Mouse (Mus musculus): ENCODE measurements around the gene Tgoln1.

Tgoln1 gene

GRCm38 (mm10) chr6:72593914-72594313, 22.9 kb downstream of the Tgoln1 start:
- DNase-seq (ENCODE audit: low spot score): no peak

- DNase-seq (ENCODE audit: low spot score): no peak
Measured at GRCm38 (mm10) chr6:72593011-72593803, 23.6 kb downstream of the Tgoln1 start.

GRCm38 (mm10) chr6:72590111-72590510, 26.7 kb downstream of the Tgoln1 start:
- DNase-seq (ENCODE audit: low spot score): no peak

- DNase-seq (ENCODE audit: low spot score): no peak
Measured at GRCm38 (mm10) chr6:72588307-72588706, 28.5 kb downstream of the Tgoln1 start.

GRCm38 (mm10) chr6:72586701-72587100, 30.1 kb downstream of the Tgoln1 start:
- no peak for DNase-seq (ENCODE audit: low spot score)

- no peak for DNase-seq (ENCODE audit: low spot score)
Measured at GRCm38 (mm10) chr6:72584154-72584553, 32.6 kb downstream of the Tgoln1 start.

GRCm38 (mm10) chr6:72583211-72583839, 33.5 kb downstream of the Tgoln1 start:
- DNase-seq (ENCODE audit: low spot score): no peak

GRCm38 (mm10) chr6:72581625-72582382, 35.0 kb downstream of the Tgoln1 start:
- DNase-seq (ENCODE audit: low spot score): no peak

- DNase-seq (ENCODE audit: low spot score): no peak
Measured at GRCm38 (mm10) chr6:72576041-72576440, 40.8 kb downstream of the Tgoln1 start.

GRCm38 (mm10) chr6:72571826-72572225, 45.0 kb downstream of the Tgoln1 start:
- no peak for DNase-seq (ENCODE audit: low spot score)

- DNase-seq (ENCODE audit: low spot score): no peak
Measured at GRCm38 (mm10) chr6:72570644-72571397, 46.0 kb downstream of the Tgoln1 start.

GRCm38 (mm10) chr6:72568736-72569135, 48.1 kb downstream of the Tgoln1 start:
- no peak for DNase-seq (ENCODE audit: low spot score)

GRCm38 (mm10) chr6:72567508-72567907, 49.3 kb downstream of the Tgoln1 start:
- no peak for DNase-seq (ENCODE audit: low spot score)

GRCm38 (mm10) chr6:72566044-72566443, 50.8 kb downstream of the Tgoln1 start:
- DNase-seq (ENCODE audit: low spot score): peak; percentile 94

- DNase-seq (ENCODE audit: low spot score): no peak
Measured at GRCm38 (mm10) chr6:72565506-72565905, 51.3 kb downstream of the Tgoln1 start.

- DNase-seq (ENCODE audit: low spot score): no peak
Measured at GRCm38 (mm10) chr6:72562894-72563293, 53.9 kb downstream of the Tgoln1 start.

GRCm38 (mm10) chr6:72562486-72562885, 54.3 kb downstream of the Tgoln1 start:
- DNase-seq (ENCODE audit: low spot score): no peak

GRCm38 (mm10) chr6:72560801-72561200, 56.0 kb downstream of the Tgoln1 start:
- DNase-seq (ENCODE audit: low spot score): no peak

Data from embryo, embryonic 10.5 days (tissue).